Mouse (Mus musculus) spleen, embryonic (tissue): ENCODE results near the gene Armc7.
"Not testable (repeated sequence)": the region's sequence is repeated elsewhere in the genome, so short reads cannot be mapped to it uniquely, and the experiment has no call there.

Experiments
- CTCF ChIA-PET: fragments of 350-600 bp; sonication (Branson Sonifier 250); formaldehyde crosslinking; loops from one replicate; lab custom pipeline; 2022; lab: Charles Lee

Gene Armc7

GRCm38 (mm10) chr11:115490441-115491355 lies 15.2 kb downstream of the Armc7 start:
- CTCF ChIA-PET, result interaction anchor here (0.6 to 1.5 kb wide), 2 partner anchors 11 to 513 kb away, joined by 3 to 7 read pairs; no protein-coding TSS in a partner anchor

DNA sequence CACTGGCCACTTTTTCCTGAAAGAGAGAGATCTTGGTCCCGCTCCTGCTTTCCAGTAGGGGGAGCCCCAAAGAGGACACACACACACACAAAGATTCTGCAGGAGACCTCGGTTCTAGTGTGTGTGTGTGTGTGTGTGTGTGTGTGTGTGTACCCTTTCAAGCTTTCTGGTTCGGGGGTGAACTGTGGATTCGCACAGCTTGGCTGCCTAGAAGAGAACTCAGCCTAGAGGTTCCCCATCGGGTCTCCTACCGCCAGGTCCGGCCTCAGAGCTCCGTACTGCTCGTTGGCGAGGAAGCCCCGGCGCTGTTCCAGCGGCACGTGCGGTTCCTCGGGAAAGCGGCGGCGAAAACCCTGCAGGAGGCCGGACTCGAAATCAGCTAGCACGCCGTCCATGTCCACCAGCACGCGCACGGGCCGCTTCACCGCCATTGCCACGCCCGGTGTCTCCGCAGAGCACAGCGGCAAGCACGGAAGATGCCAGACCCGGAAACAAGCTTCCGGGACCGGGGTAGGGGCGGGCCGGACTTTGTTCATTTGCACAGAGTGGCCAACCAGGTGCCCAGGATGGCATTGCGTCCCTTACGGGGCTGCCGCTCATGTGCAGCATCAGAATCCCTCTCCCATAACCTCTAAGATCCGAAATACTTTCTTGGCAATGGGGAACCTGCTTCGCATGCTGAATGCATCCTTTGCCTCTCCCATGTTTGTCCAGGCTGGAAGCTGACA lies 16.1 kb downstream of the Armc7 start, which contains the start of gene Nt5c:
Gene Nt5c, minus strand, starts transcription at position 507 of the 728 bp plus-strand sequence.
- CTCF ChIA-PET, result interaction anchor here (0.6 to 1.5 kb wide), 4 partner anchors 10 to 513 kb away, joined by 3 to 7 read pairs (median 4); no protein-coding TSS in a partner anchor

- CTCF ChIA-PET, result interaction anchor here (1.3 kb wide), 1 partner anchor 20 kb away, joined by 4 read pairs; no protein-coding TSS in a partner anchor
These were observed 16.9 kb downstream of the Armc7 start for GRCm38 (mm10) chr11:115492387-115492786.

GRCm38 (mm10) chr11:115496559-115496958 lies 21.1 kb downstream of the Armc7 start:
- CTCF ChIA-PET, result not testable (repeated sequence)

DNA sequence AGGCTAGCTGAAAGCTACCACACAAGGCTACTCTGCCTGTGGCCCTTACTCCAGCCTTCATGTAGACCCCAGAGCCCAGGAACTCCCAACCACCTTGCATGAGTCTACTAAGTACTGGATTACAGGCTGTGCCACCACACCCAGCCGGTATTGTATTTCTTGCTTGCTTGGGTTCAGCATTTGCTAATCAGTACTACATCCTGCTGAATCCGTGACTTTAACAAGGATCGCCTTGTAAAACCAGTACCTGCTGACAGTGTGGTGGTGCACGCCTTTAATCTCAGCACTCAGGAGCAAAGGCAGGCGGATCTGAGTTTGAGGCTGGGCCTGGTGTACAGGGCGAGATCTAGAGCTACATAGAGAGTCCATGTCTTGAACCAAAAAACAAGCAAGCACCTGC lies 27.2 kb downstream of the Armc7 start:
- CTCF ChIA-PET, result no interaction called here

GRCm38 (mm10) chr11:115506586-115506985 lies 31.1 kb downstream of the Armc7 start:
- CTCF ChIA-PET, result no interaction called here

- CTCF ChIA-PET, result no interaction called here
These were observed 32.6 kb downstream of the Armc7 start for GRCm38 (mm10) chr11:115508061-115508460.

- CTCF ChIA-PET, result no interaction called here
These were observed 34.5 kb downstream of the Armc7 start for GRCm38 (mm10) chr11:115509773-115510506.

GRCm38 (mm10) chr11:115510507-115510888 lies 35.0 kb downstream of the Armc7 start:
- CTCF ChIA-PET, result no interaction called here

DNA sequence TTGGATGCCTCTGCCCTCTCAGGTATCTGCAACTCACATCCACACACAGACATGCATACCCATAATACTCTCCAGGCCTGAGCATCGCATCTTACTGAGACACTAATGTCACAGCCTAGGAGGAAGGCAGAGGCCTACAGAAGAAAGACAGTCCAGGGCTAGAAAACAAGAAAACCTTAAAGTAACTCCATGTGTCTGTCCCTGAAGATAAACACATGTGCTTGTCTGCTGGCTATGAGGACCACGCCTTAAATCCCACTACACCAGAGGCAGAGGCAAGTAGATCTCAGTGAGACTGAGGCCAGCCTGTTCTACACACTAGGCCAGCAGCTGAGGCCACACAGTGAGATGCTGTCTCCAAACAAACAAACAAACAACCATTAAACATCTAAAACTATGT lies 35.7 kb downstream of the Armc7 start:
- CTCF ChIA-PET, result interaction anchor here (0.6 kb wide), 1 partner anchor 15 kb away, joined by 3 read pairs; no protein-coding TSS in a partner anchor

DNA sequence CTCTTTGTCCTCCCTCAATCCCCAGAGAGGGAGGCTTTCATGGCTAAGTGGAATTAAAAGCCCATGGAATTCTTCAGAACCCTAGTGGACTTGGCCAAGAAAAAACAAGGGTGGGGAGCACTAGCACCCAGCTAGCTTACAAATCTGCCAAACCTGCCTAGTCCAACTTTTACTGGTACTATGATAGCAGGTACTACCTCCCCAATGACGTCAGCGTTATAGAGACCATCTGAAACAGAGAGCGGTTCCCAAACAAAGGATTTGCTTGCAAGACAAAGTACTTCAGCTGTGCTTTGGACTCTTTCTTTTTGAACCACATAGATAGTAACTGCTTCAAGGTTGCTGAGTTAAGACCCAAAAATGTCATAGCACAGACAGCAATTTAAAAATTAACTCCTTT lies 36.5 kb downstream of the Armc7 start:
- CTCF ChIA-PET, result interaction anchor here (0.6 to 1.1 kb wide), 2 partner anchors 14 to 20 kb away, joined by 3 to 4 read pairs; partner anchors contain the start of gene Nt5c

- CTCF ChIA-PET, result interaction anchor here (0.6 to 1.1 kb wide), 2 partner anchors 21 to 192 kb away, joined by 4 to 6 read pairs; partner anchors contain the start of gene Nt5c
These were observed 37.1 kb downstream of the Armc7 start for GRCm38 (mm10) chr11:115512407-115513183.

DNA sequence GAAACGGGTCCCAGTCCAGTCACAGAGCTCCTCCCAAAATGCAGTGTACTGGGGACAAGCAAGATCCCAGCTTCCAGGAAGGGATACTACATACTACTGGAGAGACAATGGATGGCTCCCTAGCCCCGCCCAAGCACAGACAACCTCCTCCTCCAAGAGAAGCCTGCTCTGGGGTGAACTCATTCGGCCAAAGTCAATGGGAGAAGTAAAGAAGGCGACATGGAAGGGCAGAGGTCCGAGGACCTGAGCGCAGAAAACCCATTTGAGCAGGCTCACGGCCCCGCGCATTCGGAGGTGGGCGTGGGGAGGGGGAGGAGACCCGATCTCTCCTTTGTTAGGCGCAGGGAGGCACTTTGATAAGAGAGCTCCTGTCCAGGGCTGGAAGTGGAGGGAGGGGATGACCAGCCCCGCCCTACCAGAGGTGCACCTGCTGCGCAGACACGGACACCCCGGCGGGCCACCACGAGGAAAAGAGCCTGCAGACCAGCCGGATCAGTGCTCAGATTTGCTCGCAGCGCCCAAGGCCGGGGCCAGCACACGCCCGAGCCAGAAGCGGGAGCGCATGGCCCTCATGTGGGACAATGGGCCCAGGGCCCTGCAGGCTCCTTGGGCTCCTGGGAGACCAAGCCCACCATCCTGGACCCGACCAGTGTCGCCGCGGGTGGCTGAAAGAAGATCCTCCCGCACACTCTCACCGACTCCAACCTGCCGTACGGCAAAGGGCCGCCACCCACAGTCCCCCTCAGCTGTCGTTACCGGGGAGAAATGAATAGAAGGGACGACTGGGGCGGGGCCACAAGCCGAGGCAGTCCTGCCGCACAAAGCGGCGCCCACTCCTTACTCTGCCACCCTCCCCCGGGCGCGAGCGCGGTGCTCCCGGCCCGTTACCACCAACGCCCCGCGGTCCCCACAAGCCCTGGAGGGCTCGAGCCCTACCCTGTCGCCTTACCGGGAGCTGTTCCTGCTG lies 38.1 kb downstream of the Armc7 start:
- CTCF ChIA-PET, result interaction anchor here (0.9 kb wide), 1 partner anchor 23 kb away, joined by 3 read pairs; the partner anchor contains the start of gene Sumo2

- CTCF ChIA-PET, result interaction anchor here (0.5 kb wide), 1 partner anchor 61 kb away, joined by 3 read pairs; no protein-coding TSS in a partner anchor
These were observed 38.8 kb downstream of the Armc7 start, which contains the start of gene Jpt1 for GRCm38 (mm10) chr11:115514238-115514663. Jpt1 (minus strand) TSS chr11:115514387.

DNA sequence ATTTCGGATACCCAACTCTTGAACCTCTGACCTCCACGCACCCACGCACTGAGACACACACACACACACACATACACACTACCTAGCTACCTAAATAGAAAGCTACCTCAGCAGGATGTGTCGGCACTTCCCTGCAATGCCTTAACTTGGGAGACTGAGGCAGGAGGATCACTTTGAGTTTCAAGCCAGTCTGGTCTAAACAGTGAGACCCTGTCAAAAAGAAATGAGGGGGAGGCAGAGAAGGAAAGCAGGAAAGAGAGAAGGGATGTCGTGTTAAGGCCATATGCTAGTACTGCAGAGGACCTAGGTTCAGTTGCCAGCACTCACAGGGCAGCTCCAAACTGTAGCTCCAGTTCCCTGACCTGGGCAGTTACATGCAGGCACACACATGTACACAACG lies 39.6 kb downstream of the Armc7 start:
- CTCF ChIA-PET, result interaction anchor here (0.7 kb wide), 1 partner anchor 778 kb away, joined by 3 read pairs; no protein-coding TSS in a partner anchor

- CTCF ChIA-PET, result no interaction called here
These were observed 41.5 kb downstream of the Armc7 start for GRCm38 (mm10) chr11:115516942-115517341.

- CTCF ChIA-PET, result interaction anchor here (0.7 kb wide), 1 partner anchor 174 kb away, joined by 4 read pairs; no protein-coding TSS in a partner anchor
These were observed 43.2 kb downstream of the Armc7 start for GRCm38 (mm10) chr11:115518693-115519092.

GRCm38 (mm10) chr11:115519581-115519980 lies 44.1 kb downstream of the Armc7 start:
- CTCF ChIA-PET, result interaction anchor here (0.6 to 0.7 kb wide), 3 partner anchors 9 to 174 kb away, joined by 3 to 4 read pairs (median 3); no protein-coding TSS in a partner anchor
